Mouse (Mus musculus): ENCODE measurements around the gene Runx1.

DNA sequence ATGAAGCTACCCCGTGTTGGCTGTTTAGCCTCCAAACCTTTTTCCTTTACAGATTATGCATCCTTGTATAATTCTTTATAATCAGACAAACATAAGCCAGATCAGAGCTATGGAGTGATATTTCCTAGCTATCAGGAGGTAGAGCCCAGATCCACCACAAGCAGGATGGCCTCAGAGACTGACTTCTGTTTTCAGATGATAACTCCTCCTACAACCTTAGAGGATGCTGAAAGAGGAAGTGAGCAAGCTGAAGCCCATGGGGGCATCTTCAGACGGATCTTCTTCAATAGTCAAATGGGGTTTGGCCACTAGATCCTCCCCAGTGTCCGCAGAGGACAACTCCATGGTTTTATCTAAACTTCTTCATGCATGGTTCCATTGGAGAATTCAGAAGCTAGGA is 48.1 kb upstream of the Runx1 start:
- no peak for TF ChIP-seq CTCF (IDR thresholded peaks at IDR 0.05; ENCODE audit: extremely low read depth, insufficient read depth, low read length)
- TF ChIP-seq POLR2A (IDR thresholded peaks at IDR 0.05; ENCODE audit: extremely low read depth, insufficient read depth, low read length): no peak

Data from cortical plate, adult 2 months (tissue).